Mouse (Mus musculus): Measurements from ENCODE around the gene Dock1. TPM values are rescaled to one million over a fixed set of nuclear protein-coding genes. Genes with fewer than 3 reads are reported as not detected.

Dock1 gene
- under 1 TPM in 1 of 2 experiments, not detected in 1; 0.20 TPM for total RNA-seq (2023)

DNA sequence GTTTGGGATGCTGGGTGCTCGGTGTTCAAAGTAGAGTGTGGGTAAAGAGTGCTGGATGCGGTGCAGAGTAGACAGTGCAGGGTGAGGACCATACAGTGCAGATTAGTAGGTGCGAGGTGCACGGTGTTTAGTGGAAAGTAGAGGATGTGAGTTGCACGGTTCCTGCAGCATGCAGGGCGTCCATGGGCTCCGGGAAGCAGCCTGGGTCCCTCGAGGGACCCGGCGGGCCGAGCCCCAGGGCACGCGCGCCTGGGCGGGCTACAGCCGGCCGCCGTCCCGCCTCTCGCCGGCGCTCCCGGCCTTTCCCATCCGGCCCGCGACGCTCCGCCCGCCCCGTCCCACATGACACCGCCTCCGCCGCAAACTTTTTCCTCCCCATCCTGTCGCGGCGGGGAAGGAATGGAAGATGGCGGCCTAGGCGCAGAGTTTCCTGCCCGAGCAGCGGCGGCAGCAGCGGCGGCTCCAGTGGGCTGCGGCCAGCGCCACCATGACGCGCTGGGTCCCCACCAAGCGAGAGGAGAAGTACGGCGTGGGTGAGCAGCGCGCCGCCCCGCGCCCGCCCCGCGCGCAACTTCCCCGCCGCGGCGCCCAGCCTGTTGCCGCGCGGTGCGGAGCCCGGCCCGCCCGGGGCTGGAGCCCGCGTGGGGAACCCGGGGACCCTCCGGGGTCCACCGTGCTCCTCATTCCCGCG lies at the start of gene Dock1:
Gene Dock1 (plus strand): TSS at position 343 of the 691 bp plus-strand sequence.

DNA sequence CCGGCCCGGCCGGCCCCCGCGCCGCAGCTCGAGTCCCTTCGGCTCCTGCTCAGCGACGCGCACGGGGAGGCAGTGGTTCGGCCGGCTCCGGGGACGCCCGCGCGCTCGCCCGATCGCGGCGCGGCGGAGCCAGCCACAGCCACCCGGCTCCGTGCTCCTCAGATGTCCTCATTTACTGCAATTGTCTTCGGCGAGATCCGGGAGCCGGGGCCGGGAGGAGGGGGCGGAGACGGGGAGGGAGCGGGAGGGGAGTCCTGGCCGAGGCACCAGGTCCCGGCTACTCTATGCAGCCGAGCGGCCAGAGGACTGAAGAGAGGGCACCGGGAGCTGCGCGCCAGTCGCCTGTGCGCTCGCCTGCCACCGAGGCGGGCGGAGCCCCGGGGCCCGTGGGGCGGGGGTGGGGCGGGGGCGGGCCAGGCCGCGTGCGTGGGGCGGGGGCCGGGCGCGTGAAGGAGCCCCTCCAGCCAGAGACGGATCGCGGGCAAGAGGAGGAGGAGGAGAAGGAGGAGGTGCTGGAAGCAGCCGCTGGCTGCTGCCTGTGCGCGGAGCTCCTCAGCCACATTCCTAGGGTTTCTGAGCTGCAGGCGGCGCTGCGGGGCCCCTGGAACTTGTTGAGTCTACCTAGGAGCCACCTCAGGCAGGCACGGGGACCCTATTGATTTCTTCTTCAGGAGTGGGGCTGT lies 267.6 kb downstream of the Dock1 start, which contains the start of gene Fam196a:
Gene Fam196a (minus strand): TSS at position 504 of the 683 bp plus-strand sequence.

